Mouse (Mus musculus): ENCODE data around the gene Tmem141. TPM values are rescaled to one million over a fixed set of nuclear protein-coding genes. Genes with fewer than 3 reads are reported as not detected.

Gene Tmem141
- total RNA-seq, 2 experiments from 2014 or later = 22.1 to 38.9 TPM

- no peak for DNase-seq
Observed at GRCm38 (mm10) chr2:25577951-25578795, 43.6 kb downstream of the Tmem141 start.

GRCm38 (mm10) chr2:25576965-25577891 lies 44.6 kb downstream of the Tmem141 start:
- DNase-seq = no peak

DNA sequence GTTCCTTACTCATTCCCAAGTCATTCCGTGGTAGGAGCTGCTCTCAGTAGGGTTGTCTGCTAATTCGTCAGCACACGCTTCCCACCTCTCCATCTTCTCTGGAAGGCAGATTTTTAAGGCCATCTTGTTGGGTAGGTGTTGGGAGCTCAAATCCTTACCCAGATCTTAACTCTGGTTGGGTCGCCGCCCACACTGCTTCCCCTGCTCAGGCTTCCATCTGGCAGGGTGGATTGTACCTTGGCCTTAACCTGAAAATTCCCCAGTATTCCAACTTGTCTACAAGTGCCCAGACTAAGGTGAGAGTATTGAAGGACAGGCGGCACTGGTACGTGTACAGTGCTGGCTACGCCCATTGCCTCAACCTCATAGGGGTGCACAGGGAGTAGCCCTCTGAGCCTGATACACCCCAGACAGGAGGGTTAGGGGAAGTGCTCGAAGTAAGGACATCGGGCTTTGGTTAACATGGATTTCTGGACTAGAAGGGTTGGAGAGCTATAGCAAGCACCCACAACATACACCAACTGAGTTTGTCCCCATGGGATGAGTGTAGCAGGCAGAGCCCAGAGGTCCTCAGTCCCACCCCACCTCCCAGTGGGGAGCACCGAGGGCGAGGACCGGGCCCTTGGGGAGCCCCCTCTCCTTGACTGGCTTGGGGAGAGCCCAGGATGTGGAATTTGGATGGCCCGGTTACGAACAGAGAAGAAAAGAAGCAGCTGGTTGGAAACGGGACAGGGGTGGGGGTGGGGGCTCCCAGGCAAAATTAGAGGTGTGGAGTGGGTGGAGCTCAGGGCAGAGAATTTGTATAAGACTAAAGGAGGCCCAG lies 45.6 kb downstream of the Tmem141 start:
- no peak for DNase-seq

- peak; percentile 57 to 69 for DNase-seq
Observed at GRCm38 (mm10) chr2:25575432-25576027, 46.3 kb downstream of the Tmem141 start.

DNA sequence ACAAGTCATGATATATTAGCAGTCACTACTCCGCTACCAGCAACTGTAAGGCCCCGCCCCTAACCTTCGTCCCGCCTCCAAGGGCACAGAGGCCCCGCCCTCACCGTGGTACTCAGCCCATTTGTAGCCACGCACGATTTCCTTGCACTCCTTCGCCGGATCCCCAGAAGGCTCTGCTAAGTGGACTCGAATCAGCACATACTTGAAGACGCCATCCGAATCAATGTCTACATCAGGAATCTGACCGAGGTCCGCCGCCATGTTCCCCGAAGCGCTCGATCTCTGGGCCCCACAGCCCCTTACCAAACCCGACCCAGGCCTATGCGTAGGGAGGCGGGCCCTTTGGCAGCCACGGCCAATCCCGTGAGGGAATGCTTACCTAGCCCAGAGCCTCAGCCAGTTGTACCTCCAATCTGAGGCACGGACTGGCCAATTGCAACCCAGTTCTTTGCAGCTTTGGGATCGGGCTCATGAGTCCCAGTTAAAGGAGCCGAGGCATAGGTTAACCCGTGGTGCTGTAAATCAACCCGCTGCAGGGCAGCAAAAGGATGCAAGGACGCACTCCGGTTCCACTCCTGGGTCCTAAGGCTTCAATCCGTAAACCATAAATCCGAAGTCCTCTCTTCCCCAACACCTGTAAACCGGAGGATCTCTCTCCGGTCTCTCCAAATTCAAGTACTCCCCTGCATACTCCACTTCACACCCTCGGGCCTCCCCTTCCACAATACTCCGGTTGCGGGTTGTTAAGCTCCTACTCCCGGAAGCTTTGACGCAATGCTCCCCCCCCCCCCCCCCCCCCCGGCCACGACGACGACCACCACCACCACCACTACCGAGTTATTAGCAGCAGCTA lies 47.0 kb downstream of the Tmem141 start, which contains the start of the genes Mamdc4 and Phpt1:
Gene Mamdc4, minus strand, starts transcription at position 267 of the 853 bp plus-strand sequence.
Gene Phpt1, minus strand, starts transcription at position 646 of the 853 bp plus-strand sequence.
- peak; percentile 97 for DNase-seq

GRCm38 (mm10) chr2:25574136-25574535 lies 47.7 kb downstream of the Tmem141 start:
- DNase-seq = no peak

GRCm38 (mm10) chr2:25573068-25573467 lies 48.7 kb downstream of the Tmem141 start:
- DNase-seq = no peak

GRCm38 (mm10) chr2:25571221-25571620 lies 50.6 kb downstream of the Tmem141 start:
- no peak for DNase-seq

Other genes starting within 250 kb of the Tmem141 start
- gene Sapcd2, start 249.7 kb downstream of the Tmem141 start, total RNA-seq (2021) = under 1 TPM; 0.43 to 0.95 TPM
- gene Entpd2, start 226.1 kb downstream of the Tmem141 start, total RNA-seq (2021) = 1 to 10 TPM; 5.0 to 7.8 TPM
- gene Npdc1, start 222.7 kb downstream of the Tmem141 start, total RNA-seq (2021) = 100 to 1,000 TPM; 117 to 140 TPM
- gene Fut7, start 198.7 kb downstream of the Tmem141 start, total RNA-seq (2021) = not detected
- 10 to 100 TPM; 29.7 to 36.4 TPM for gene Abca2, start 193.3 kb downstream of the Tmem141 start, total RNA-seq (2021)
- gene Clic3, start 165.2 kb downstream of the Tmem141 start, total RNA-seq (2021) = not detected
- 10 to 100 TPM; 32.3 to 34.2 TPM for gene Paxx, start 160.9 kb downstream of the Tmem141 start, total RNA-seq (2021)
- 1 to 10 TPM; 1.1 to 2.0 TPM for gene Ptgds, start 152.0 kb downstream of the Tmem141 start, total RNA-seq (2021)
- not detected for gene Lcn12, start 128.1 kb downstream of the Tmem141 start, total RNA-seq (2021)
- gene Fbxw5, start 121.3 kb downstream of the Tmem141 start, total RNA-seq (2021) = 10 to 100 TPM; 87.0 to 89.8 TPM
- 1 to 10 TPM; 1.7 TPM for gene C8g, start 120.3 kb downstream of the Tmem141 start, total RNA-seq (2021)
- gene Traf2, start 75.1 kb downstream of the Tmem141 start, total RNA-seq (2021) = 10 to 100 TPM; 22.3 to 26.2 TPM
- gene Edf1, start 64.2 kb downstream of the Tmem141 start, total RNA-seq (2021) = 100 to 1,000 TPM; 276 to 288 TPM
- 1 to 10 TPM; 1.5 to 3.1 TPM for gene Mamdc4, start 47.2 kb downstream of the Tmem141 start, total RNA-seq (2021)
- 10 to 100 TPM; 54.3 to 64.6 TPM for gene Phpt1, start 46.8 kb downstream of the Tmem141 start, total RNA-seq (2021)
- 1 to 10 TPM in 1 of 2 experiments, under 1 TPM in 1; 0.73 to 1.3 TPM for gene Ajm1, start 40.2 kb downstream of the Tmem141 start, total RNA-seq (2021)
- gene Rabl6, start 13.5 kb downstream of the Tmem141 start, total RNA-seq (2021) = 10 to 100 TPM; 85.4 to 97.5 TPM
- gene Ccdc183, start 4.3 kb downstream of the Tmem141 start, total RNA-seq (2021) = not detected
- gene Fcna, start 6.0 kb upstream of the Tmem141 start, total RNA-seq (2021) = 10 to 100 TPM in 1 of 2 experiments, 1 to 10 TPM in 1; 4.5 to 14.3 TPM
- not detected for gene Lcn8, start 31.1 kb upstream of the Tmem141 start, total RNA-seq (2021)
- gene Lcn5, start 35.9 kb upstream of the Tmem141 start, total RNA-seq (2021) = not detected
- gene Lcn6, start 54.8 kb upstream of the Tmem141 start, total RNA-seq (2021) = not detected
- not detected for gene Lcn10, start 60.7 kb upstream of the Tmem141 start, total RNA-seq (2021)
- gene Obp2a, start 78.0 kb upstream of the Tmem141 start, total RNA-seq (2021) = under 1 TPM in 1 of 2 experiments, not detected in 1; 0.53 TPM
- 10 to 100 TPM; 43.5 to 45.0 TPM for gene Bmyc, start 84.7 kb upstream of the Tmem141 start, total RNA-seq (2021)
- not detected for gene Obp2b, start 115.0 kb upstream of the Tmem141 start, total RNA-seq (2021)
- gene Lcn3, start 143.6 kb upstream of the Tmem141 start, total RNA-seq (2021) = not detected
- not detected for gene Lcn11, start 155.0 kb upstream of the Tmem141 start, total RNA-seq (2021)
- not detected for gene Gm13539, start 160.3 kb upstream of the Tmem141 start, total RNA-seq (2021)
- not detected for gene Glt6d1, start 193.8 kb upstream of the Tmem141 start, total RNA-seq (2021)
- not detected for gene Lcn9, start 201.1 kb upstream of the Tmem141 start, total RNA-seq (2021)
- gene Sohlh1, start 225.2 kb upstream of the Tmem141 start, total RNA-seq (2021) = not detected
- gene Kcnt1, start 241.7 kb upstream of the Tmem141 start, total RNA-seq (2021) = 1 to 10 TPM; 2.3 to 2.6 TPM